Mouse (Mus musculus): ENCODE data around the gene Mapk14. TPM values are rescaled to one million over a fixed set of nuclear protein-coding genes. Genes with fewer than 3 reads are reported as not detected.

Gene Mapk14
- total and polyA plus RNA-seq, 3 experiments: 61.5 to 93.2 TPM; not detected in 1

DNA sequence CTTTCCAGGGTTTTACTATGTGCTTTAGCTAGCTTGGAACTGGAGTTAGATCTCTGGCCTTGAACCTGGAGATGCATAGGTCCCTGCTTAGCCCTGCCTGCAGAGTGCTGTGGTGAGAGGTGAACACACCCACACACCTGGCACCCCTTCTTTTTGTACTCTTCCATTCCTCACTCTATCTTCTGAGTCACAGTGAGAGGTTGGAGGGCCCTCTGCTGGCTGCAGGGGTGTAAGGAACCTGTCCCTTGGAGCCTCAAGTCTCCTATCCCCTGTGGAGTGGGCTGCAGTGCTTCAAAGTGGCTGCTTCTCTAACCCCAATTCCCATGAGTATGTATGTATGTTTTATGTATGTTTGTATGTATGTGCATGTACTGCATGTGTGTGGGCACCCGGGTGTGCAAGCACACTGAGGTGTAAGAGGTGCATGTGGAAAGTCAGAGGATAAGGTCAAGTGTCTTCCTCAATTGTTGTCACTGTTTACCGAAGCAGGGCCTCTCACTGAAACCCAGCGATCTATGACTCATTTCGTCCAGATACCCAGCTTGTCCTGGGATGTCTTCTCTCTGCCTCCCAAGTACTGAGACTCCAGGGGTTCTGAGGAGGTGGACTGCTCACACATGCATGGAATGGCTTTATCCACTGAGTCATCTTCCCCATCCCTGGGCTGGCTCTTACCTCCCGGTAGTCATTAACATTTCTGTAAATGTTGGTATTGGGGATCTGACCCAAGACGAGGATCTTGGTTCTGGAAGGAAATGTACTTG lies 42.3 kb upstream of the Mapk14 start:
- Histone ChIP-seq H3K4me1 (ENCODE audit: control insufficient read depth in 1 of 2, insufficient read depth in 2 of 2, low read length in 2 of 2) (no peaks in the 10 kb centered on the region), H3K27ac (ENCODE audit: control insufficient read depth, low read depth, low read length) (no peak overlapping the region), H3K4me3 (ENCODE audit: control insufficient read depth in 1 of 2, insufficient read depth in 1 of 2, low read depth in 2 of 2, low read length in 2 of 2) (no peak overlapping the region), H3K9me3 (replicated peaks; ENCODE audit: insufficient read depth, low read length) (no peaks in the 10 kb centered on the region), H3K79me2 (ENCODE audit: control insufficient read depth, insufficient read depth, low read length, poor library complexity) (no peaks in the 10 kb centered on the region; the same call in 1 of the 2 replicates), H3K27me3 (ENCODE audit: control insufficient read depth in 1 of 2, insufficient read depth in 2 of 2, low read length in 2 of 2) (no peaks in the 10 kb centered on the region), H3K9ac (ENCODE audit: control insufficient read depth, low read depth, low read length, poor library complexity, severe bottlenecking) (no peak overlapping the region), H3K36me3 (ENCODE audit: control insufficient read depth in 1 of 2, insufficient read depth in 2 of 2, low read length in 2 of 2) (no peaks in the 10 kb centered on the region)
- TF ChIP-seq SMC3 (IDR thresholded peaks at IDR 0.05; ENCODE audit: low read depth, low read length): peak; percentile 93
- TF ChIP-seq ZC3H11A (IDR thresholded peaks at IDR 0.05; ENCODE audit: low read depth, low read length): peak; percentile 93
- TF ChIP-seq RAD21 (IDR thresholded peaks at IDR 0.05; ENCODE audit: low read depth, low read length): peak; percentile 92
- peak; percentile 80 to 94 (median 90) for TF ChIP-seq CTCF (IDR thresholded peaks at IDR 0.05 in 2 of 3, conservative IDR thresholded peaks at IDR 0.05 in 1 of 3; ENCODE audit: control insufficient read depth in 1 of 3, insufficient read depth in 1 of 3, low read depth in 2 of 3, low read length in 3 of 3, poor library complexity in 1 of 3, severe bottlenecking in 1 of 3)
- no peak for TF ChIP-seq POLR2A (IDR thresholded peaks at IDR 0.05; ENCODE audit: control insufficient read depth in 1 of 2, insufficient read depth in 1 of 2, low read depth in 1 of 2, low read length in 2 of 2, poor library complexity in 1 of 2)
- peak; percentile 71 for DNase-seq (ENCODE audit: low read depth, low spot score)

DNA sequence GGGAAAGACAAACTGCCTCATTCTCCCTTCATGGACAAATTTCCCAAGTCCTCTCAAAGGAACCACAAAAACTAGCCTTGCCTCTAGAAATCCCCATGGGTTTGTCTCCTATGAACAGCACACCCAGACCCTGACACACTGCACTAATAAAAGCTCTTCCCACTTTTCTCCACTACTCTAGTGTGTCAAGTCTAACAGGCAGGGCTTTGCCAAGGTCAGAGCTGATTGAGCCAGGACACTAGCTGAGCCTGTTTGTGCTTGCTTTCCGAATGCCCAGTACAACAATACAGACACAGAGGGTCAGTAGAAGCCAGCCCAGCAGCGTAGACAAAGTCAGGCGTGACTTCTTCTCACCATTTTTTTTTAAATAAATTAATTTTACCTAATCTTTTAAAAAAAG lies 40.9 kb upstream of the Mapk14 start:
- DNase-seq (ENCODE audit: low read depth, low spot score): no peak
- Histone ChIP-seq H3K4me1 (ENCODE audit: control insufficient read depth in 1 of 2, insufficient read depth in 2 of 2, low read length in 2 of 2) (no peaks in the 10 kb centered on the region; a peak in 1 of 4 replicates), H3K79me2 (ENCODE audit: control insufficient read depth, insufficient read depth, low read length, poor library complexity) (no peaks in the 10 kb centered on the region; the same call in 1 of the 2 replicates), H3K27ac (ENCODE audit: control insufficient read depth, low read depth, low read length) (no peak overlapping the region), H3K36me3 (ENCODE audit: control insufficient read depth in 1 of 2, insufficient read depth in 2 of 2, low read length in 2 of 2) (no peaks in the 10 kb centered on the region), H3K4me3 (ENCODE audit: control insufficient read depth in 1 of 2, insufficient read depth in 1 of 2, low read depth in 2 of 2, low read length in 2 of 2) (no peak overlapping the region), H3K9me3 (replicated peaks; ENCODE audit: insufficient read depth, low read length) (no peaks in the 10 kb centered on the region), H3K27me3 (ENCODE audit: control insufficient read depth in 1 of 2, insufficient read depth in 2 of 2, low read length in 2 of 2) (no peaks in the 10 kb centered on the region), H3K9ac (ENCODE audit: control insufficient read depth, low read depth, low read length, poor library complexity, severe bottlenecking) (no peak overlapping the region)
- TF ChIP-seq E2F4 (IDR thresholded peaks at IDR 0.05; ENCODE audit: borderline replicate concordance, low read depth, low read length): no peak

GRCm38 (mm10) chr17:28657936-28658335 lies 33.2 kb upstream of the Mapk14 start:
- no peaks in the 10 kb centered on the region for H3K9me3 ChIP-seq (replicated peaks; ENCODE audit: insufficient read depth, low read length)
- TF ChIP-seq USF1 (IDR thresholded peaks at IDR 0.05; ENCODE audit: low read depth, low read length) (peak; percentile 96), EP300 (IDR thresholded peaks at IDR 0.05; ENCODE audit: low read depth in 1 of 2, low read length in 2 of 2) (peak; percentile 60 to 64), MAX (IDR thresholded peaks at IDR 0.05; ENCODE audit: low read length) (peak; percentile 64), HCFC1 (IDR thresholded peaks at IDR 0.05; ENCODE audit: low read depth, low read length) (0 out of 2 replicates have a peak, but pooled peaks have one; percentile 11), USF2 (IDR thresholded peaks at IDR 0.05; ENCODE audit: borderline replicate concordance in 1 of 2, insufficient read depth in 1 of 2, low read depth in 1 of 2, low read length in 2 of 2) (peak; percentile 39 to 81; a peak in 3 of 4 replicates), SIN3A (IDR thresholded peaks at IDR 0.05; ENCODE audit: low read length) (peak; percentile 65), ETS1 (IDR thresholded peaks at IDR 0.05; ENCODE audit: low read depth, low read length) (peak; percentile 69), NRF1 (IDR thresholded peaks at IDR 0.05; ENCODE audit: insufficient read depth, low read depth, low read length, poor library complexity, severe bottlenecking) (no peak), BHLHE40 (IDR thresholded peaks at IDR 0.05; ENCODE audit: borderline replicate concordance, low read depth, low read length) (peak; percentile 91), GATA1 (IDR thresholded peaks at IDR 0.05; ENCODE audit: low read depth, low read length) (peak; percentile 15; the same call in 1 of the 2 replicates), TCF12 (IDR thresholded peaks at IDR 0.05; ENCODE audit: low read depth, low read length) (peak; percentile 71), SMC3 (IDR thresholded peaks at IDR 0.05; ENCODE audit: low read depth, low read length) (no peak), ZNF384 (IDR thresholded peaks at IDR 0.05; ENCODE audit: low read depth, low read length) (no peak), ELF1 (IDR thresholded peaks at IDR 0.05; ENCODE audit: low read depth, low read length) (no peak), MXI1 (IDR thresholded peaks at IDR 0.05; ENCODE audit: low read depth, low read length) (no peak), TAL1 (IDR thresholded peaks at IDR 0.05; ENCODE audit: low read length) (peak; percentile 70), RCOR1 (IDR thresholded peaks at IDR 0.05; ENCODE audit: low read depth, low read length) (peak; percentile 30; the same call in 1 of the 2 replicates), GABPA (IDR thresholded peaks at IDR 0.05; ENCODE audit: low read depth, low read length) (no peak)
- peak overlapping the region; percentile 79 for H3K27ac ChIP-seq (ENCODE audit: control insufficient read depth, low read depth, low read length)
- H3K4me3 ChIP-seq (ENCODE audit: control insufficient read depth in 1 of 2, insufficient read depth in 1 of 2, low read depth in 2 of 2, low read length in 2 of 2): peak overlapping the region; percentile 21 to 30
- peak; percentile 95 for DNase-seq (ENCODE audit: low read depth, low spot score)
- H3K36me3 ChIP-seq (ENCODE audit: control insufficient read depth in 1 of 2, insufficient read depth in 2 of 2, low read length in 2 of 2): peaks cover 0 to 6% of the 10 kb centered on the region in 2 experiments; a peak in 2 of 4 replicates
- H3K27me3 ChIP-seq (ENCODE audit: control insufficient read depth in 1 of 2, insufficient read depth in 2 of 2, low read length in 2 of 2): no peaks in the 10 kb centered on the region
- H3K4me1 ChIP-seq (ENCODE audit: control insufficient read depth in 1 of 2, insufficient read depth in 2 of 2, low read length in 2 of 2): peaks cover 6 to 17% of the 10 kb centered on the region in 2 experiments
- H3K79me2 ChIP-seq (ENCODE audit: control insufficient read depth, insufficient read depth, low read length, poor library complexity): no peaks in the 10 kb centered on the region; the same call in 1 of the 2 replicates
- H3K9ac ChIP-seq (ENCODE audit: control insufficient read depth, low read depth, low read length, poor library complexity, severe bottlenecking): peak overlapping the region; percentile 48
